ENCODE assay signal across 25 mouse cellular contexts in the genomic region with DNA sequence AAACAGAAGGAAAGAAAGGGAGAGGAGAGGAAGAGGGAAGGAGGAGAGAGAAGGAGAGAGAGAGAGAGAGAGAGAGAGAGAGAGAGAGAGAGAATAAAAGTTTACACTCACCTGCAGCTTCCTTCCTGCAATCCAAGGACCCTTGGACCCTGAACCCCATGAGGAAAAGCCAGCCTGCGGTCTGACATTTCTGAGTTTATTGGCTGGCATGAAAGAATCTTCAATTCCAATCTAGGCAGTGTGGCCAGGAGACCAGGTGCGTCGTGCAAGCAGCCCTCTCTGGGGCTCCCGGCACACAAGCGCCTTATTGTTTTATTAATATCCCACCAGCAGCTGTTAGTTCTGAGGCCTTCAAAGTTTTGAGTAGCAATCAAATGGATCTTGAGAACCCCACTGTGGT.
"Had no signal": no experiment of that assay in that cellular context is flagged by ENCODE, and none has a peak within 500 bp of the region (broad histone marks: within the 10 kb centered on the region; RNA-seq: fewer than 3 reads in every experiment).

No protein-coding gene starts in this region.

- DNase-seq: gastrocnemius, adult 2 months; gastrocnemius, postnatal 10 days; gastrocnemius, postnatal 25 days; heart, adult 11 months; heart, adult 2 months; heart, postnatal 14 days; heart, postnatal 36 days; kidney, adult 18-20 months; kidney, adult 8-10 months; kidney, postnatal 14 days; kidney, postnatal 36 days; layer of hippocampus, adult 9-11 months; layer of hippocampus, postnatal 36 days; left cerebral cortex, postnatal 4 days had no signal

- H3K27me3 ChIP-seq: heart, embryonic 13.5 days; heart, embryonic 15.5 days; hindbrain, embryonic 13.5 days; hindbrain, embryonic 15.5 days; kidney, embryonic 15.5 days; limb, embryonic 13.5 days; limb, embryonic 15.5 days; liver, embryonic 12.5 days had no signal

- H3K4me1 ChIP-seq: heart, embryonic 13.5 days; heart, embryonic 15.5 days; hindbrain, embryonic 15.5 days; kidney, embryonic 15.5 days; limb, embryonic 15.5 days; liver, embryonic 12.5 days had no signal

- ATAC-seq: hindbrain, postnatal 0 days; liver, embryonic 12.5 days had no signal

- H3K27ac ChIP-seq: gastrocnemius, adult 2 months; heart, adult 2 months; heart, embryonic 13.5 days; heart, embryonic 15.5 days; hindbrain, embryonic 13.5 days; hindbrain, embryonic 15.5 days; hindbrain, postnatal 0 days; kidney, embryonic 15.5 days; kidney, postnatal 0 days; limb, embryonic 13.5 days; limb, embryonic 15.5 days; liver, embryonic 12.5 days had no signal

- H3K4me2 ChIP-seq: heart, embryonic 11.5 days; heart, embryonic 13.5 days; heart, embryonic 15.5 days; hindbrain, embryonic 13.5 days; hindbrain, embryonic 15.5 days; kidney, embryonic 15.5 days; limb, embryonic 13.5 days; limb, embryonic 15.5 days; liver, embryonic 12.5 days had no signal

- H3K36me3 ChIP-seq: heart, embryonic 13.5 days; heart, embryonic 15.5 days; hindbrain, embryonic 13.5 days; hindbrain, embryonic 15.5 days; kidney, embryonic 15.5 days; limb, embryonic 13.5 days; limb, embryonic 15.5 days; liver, embryonic 12.5 days had no signal

- H3K4me3 ChIP-seq: gastrocnemius, adult 2 months; heart, adult 2 months; heart, embryonic 13.5 days; heart, embryonic 15.5 days; hindbrain, embryonic 13.5 days; hindbrain, embryonic 15.5 days; kidney, embryonic 15.5 days; limb, embryonic 13.5 days; limb, embryonic 15.5 days; liver, embryonic 12.5 days had no signal

- H3K9me3 ChIP-seq: heart, embryonic 13.5 days; heart, embryonic 15.5 days; hindbrain, embryonic 13.5 days; hindbrain, embryonic 15.5 days; kidney, embryonic 15.5 days; limb, embryonic 13.5 days; limb, embryonic 15.5 days; liver, embryonic 12.5 days had no signal

- H3K9ac ChIP-seq: heart, embryonic 13.5 days; heart, embryonic 15.5 days; hindbrain, embryonic 13.5 days; hindbrain, embryonic 15.5 days; kidney, embryonic 15.5 days; limb, embryonic 13.5 days; limb, embryonic 15.5 days; liver, embryonic 12.5 days had no signal
